Mouse (Mus musculus): Measurements from ENCODE around the gene Nat8f1.
"Not testable (repeated sequence)": the region's sequence is repeated elsewhere in the genome, so short reads cannot be mapped to it uniquely, and the experiment has no call there.

Nat8f1 gene

DNA sequence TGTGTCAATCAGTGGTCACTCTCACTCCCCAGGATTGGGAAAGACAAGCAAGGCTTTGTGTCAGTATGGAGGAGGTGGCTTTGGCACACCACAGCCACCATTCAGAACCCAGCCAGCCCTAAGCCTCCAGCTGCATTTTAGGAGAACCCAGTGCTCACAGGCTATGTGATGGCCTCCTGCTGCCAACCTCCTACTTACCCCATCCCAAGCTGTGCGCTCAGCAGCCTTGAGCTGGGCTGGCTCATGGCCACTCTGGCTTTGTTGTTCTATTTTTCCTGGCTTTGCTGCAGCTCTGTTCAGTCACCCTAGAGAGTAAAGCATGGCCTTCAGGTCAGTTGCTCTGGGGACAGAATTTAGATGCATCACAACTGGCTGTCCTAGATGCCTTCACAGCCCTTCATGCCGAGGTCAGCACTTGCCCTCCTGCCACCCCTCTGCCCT is 8.6 kb downstream of the Nat8f1 start:
- peak; percentile 35 to 55 for DNase-seq (ENCODE audit: low spot score in 2 of 2)

DNA sequence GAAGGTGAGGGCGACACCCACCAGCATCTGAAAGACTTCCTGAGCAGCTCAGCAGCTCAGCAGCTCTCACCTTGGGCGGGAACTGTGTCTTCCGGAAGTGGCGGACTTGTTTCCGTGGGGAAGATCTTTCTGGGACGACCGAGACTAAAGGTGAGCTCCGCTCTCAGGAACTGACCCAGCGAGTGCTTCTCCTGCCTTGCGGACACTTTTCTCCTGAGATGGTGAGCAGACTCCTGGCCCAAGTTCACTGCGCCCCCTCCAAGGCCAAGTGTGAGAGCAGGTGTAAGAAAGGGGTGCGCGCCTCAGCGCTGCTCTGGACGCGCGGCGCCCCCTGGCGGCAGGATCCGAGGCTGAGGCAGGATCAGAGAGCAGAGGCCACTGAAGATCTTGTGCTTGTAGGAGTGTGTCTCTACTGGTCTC is 10.8 kb downstream of the Nat8f1 start, which contains the start of gene Nat8f4:
Nat8f4 (minus strand) TSS at position 243 of the 420 bp plus-strand sequence.
- DNase-seq (ENCODE audit: low spot score in 2 of 2), result peak; percentile 48 to 68

DNA sequence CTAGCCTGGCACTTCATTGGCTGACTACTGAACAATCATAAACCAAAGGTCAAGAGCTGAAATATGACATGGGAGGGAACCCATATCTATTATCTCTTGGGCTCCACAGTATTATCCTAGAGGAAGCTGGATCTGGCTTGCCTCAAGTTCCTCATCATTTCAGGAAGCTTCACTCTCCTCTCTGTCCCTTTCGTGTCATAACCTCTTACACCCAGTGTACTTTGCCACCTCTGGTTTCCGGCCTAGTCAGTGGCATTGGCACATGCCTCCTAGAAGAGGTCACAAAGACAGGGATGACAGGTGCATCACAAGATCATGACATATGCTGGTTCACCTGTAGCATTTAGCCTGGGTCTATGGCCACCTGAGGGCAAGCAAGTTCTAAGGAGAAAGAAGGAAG is 13.2 kb downstream of the Nat8f1 start:
- no peak for DNase-seq (ENCODE audit: low spot score in 2 of 2)

DNA sequence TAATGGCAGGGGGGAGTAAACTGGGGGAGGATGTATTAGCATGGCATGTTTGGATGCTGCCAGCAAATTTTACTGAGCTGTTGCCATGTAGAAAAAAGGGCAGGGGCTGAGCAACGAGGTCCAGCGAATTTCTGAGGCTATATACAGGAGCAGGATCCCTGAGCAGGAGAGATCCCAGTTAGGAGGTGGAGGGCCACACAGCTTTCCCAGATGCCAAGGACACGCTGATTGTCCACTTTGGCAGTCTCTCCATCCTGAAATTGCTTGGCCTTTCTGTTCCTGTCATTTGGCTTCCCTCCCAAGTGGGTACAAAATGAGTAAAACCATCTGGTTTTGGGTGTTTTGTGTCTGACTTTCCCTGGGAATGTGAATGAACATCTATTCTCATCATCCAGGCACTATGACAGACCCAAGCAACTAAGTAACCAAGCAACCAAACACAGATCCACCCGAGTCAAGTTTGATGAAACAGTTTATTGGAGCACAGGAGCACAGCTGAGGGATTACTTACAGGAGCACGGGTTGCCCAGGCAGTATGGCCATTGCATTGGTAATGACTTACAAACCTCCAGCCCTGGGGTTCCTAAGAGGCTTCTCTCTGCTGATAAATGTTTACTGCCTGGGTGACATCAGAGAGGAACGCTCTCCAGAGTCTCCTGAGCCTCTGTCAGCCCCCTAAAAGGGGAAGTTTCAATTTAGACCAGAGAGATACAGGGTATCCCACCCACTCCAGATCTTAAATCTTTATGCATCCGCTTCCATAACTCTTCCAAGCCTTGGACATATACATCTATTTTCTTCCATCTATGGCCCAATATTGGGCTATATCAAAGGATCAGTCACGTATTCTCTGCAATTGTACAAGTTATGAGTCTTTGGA is 16.7 kb downstream of the Nat8f1 start:
- not testable (repeated sequence) for DNase-seq (ENCODE audit: low spot score in 2 of 2)

DNA sequence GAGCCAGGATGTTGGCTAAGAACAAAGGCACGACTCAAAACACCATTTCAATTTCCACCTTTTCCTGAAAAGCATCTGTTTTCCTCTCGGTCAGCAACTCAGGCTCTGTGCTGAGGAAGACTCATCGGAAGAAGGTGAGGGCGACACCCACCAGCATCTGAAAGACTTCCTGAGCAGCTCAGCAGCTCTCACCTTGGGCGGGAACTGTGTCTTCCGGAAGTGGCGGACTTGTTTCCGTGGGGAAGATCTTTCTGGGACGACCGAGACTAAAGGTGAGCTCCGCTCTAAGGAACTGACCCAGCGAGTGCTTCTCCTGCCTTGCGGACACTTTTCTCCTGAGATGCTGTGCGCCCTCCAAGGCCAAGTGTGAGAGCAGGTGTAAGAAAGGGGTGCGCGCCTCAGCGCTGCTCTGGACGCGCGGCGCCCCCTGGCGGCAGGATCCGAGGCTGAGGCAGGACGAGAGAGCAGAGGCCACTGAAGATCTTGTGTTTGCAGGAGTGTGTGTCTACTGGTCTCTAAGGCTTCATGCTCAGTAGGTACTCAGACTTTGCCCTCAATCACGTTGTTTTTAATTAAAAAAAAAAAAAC is 20.3 kb downstream of the Nat8f1 start:
- not testable (repeated sequence) for DNase-seq (ENCODE audit: low spot score in 2 of 2)

DNA sequence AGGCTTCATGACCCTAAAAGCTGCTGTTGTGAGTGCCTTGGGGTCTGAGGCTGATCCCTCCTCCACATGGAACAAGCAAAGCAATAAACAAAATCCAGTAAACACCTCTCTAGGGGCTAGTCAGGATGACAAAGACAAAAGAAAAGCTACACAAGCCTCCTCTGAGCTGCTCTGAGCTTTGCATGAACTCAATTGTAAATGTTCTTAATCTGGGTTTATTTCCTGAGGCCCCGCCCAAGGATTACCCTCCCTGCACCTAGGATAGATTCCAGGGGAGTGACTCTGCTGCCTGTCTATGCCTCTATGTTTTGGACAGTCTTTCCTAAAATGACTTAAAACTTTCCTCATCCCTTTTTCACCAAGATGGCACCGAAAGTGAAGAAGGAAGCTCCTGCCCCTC is 26.5 kb downstream of the Nat8f1 start:
- no peak for DNase-seq (ENCODE audit: low spot score in 2 of 2)

DNA sequence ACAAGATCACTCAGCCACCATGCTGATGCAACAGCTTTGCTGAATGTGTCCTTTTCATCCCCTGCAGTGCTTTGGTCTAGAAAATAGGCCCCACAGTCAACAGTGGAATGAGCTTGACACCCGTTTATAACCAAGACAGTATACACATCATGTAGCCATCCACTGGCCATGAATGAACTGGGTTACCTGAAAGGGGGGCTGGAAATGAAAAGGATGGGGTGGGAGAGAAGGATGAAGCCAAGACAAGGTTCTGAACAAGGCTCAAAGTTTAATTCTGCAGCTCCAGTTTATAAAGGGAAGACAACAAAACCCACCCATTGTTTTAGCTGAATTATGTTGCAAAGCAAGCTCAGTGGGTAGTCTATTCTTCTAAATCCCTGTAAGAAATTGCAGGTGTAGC is 31.2 kb downstream of the Nat8f1 start:
- DNase-seq (ENCODE audit: low spot score in 2 of 2), result no peak

DNA sequence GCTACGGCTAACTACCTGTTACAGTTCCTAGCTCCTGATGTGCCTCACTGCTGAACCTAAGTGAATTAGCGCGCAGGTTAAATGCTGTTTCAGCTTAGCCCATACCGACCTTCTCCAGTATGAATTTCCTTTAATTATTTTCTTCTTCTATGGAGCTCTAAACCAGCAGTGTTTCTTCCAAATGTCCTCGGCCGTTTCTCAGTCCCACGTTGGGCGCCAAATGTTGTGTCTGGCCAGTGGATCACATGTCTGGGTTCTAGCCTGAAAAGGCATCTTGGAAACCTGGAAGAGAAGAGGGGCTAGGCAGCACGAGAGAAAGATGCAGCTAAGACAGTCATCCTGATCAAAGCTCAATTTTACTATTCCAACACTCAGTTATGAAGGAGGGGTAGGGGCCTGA is 32.2 kb downstream of the Nat8f1 start:
- not testable (repeated sequence) for DNase-seq (ENCODE audit: low spot score in 2 of 2)

DNA sequence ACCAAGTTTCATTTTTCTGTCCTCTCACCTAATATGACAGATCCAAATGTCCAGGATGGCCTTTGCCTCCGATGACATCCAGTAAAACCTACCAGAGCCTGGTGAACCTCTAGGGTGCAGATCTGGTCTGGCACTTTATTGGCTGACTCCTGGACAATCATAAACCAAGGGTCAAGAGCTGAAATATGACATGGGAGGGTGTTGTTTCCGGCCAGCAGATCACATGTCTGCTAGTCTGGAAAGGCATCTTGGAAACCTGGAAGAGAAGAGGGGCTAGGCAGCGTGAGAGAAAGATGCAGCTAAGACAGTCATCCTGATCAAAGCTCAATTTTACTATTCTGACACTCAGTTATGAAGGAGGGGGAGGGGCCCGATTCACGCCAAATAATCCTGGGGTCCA is 46.5 kb downstream of the Nat8f1 start, which contains the start of gene Nat8f2:
Nat8f2 (minus strand) TSS at position 153 of the 400 bp plus-strand sequence.
- DNase-seq (ENCODE audit: low spot score in 2 of 2), result not testable (repeated sequence)

DNA sequence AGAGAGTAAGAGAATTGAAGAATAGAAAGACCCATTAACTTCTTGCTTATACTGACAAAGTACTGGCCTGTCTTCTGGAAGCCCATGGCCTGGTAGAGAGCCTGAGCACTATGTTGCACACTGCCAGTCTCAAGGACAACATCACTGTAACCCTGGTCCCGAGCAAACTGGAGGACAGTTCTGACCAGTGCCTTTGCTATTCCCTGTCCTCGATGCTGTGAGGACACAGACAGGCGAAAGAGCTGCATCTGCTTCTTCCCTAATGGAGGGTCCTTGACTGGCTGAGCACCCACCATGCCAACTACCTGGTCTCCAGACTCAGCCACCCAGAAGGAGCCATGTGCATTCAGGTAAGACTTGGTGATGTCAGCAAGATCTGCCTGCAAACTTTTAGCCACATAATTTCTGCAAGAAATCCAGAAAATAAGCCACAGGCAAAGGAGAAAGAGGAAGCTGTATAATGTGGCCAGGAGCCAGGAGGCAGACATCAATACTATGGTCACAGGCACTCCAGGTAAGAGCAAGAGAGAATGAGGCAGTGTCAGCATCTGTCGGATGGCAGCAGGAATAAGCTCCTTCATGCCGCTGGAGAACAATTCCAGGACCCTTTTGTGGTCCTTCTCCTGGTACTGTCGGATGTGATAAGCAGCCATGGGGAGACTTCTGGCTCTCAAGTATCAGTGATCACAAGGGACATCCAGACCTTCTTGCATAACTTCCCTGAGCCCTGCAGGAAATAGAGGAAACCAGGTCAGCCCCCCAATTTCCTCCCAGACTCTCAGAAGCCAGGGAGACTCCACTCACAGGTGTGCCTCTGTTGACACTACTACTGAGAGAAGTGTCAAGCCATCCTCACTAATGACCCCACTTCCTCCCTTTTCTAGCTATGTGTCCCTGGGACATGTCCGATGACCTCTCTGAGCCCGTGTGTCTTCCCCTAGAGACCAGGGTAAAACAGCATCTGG is 47.5 kb downstream of the Nat8f1 start:
- no peak for DNase-seq (ENCODE audit: low spot score in 2 of 2)

DNA sequence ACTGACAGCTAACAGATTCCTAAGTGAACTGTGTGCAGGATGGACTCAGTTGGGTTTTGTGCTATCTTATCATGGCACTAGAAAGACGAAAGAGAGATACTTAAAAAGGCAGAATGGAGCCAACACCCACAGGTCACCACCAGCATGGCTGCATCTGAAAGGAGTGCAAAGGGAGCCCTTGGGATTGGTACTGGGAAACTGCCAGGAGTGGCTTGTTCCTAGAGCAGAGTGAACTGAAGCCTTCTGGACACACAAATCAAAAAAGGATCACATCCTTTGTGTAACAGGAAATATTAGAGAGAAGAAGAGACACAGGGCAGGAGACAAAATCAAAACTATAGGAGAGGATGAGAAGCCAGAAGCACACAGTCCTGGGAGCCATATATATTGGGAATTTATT is 48.5 kb downstream of the Nat8f1 start:
- not testable (repeated sequence) for DNase-seq (ENCODE audit: low spot score in 2 of 2)

DNA sequence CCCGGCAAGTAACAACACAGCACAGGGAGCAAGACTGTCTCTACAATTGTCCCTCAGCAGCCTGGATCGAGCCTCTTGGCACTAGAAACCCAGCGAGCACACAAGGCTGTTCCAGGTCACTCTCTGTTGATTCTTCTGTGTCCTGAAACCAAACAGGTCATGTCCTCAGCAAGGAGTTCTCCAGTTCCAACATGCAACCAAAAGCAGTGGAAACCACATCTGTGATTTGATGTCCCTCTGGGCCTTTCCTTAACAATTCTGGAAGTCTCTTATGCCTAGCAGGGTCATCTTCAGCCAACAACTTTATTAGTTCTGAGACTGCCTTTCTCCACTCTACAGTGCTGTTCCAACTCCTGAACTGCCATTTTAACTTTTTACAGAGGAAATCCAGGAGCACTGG is 49.3 kb downstream of the Nat8f1 start:
- peak; percentile 13 to 32 for DNase-seq (ENCODE audit: low spot score in 2 of 2)

DNA sequence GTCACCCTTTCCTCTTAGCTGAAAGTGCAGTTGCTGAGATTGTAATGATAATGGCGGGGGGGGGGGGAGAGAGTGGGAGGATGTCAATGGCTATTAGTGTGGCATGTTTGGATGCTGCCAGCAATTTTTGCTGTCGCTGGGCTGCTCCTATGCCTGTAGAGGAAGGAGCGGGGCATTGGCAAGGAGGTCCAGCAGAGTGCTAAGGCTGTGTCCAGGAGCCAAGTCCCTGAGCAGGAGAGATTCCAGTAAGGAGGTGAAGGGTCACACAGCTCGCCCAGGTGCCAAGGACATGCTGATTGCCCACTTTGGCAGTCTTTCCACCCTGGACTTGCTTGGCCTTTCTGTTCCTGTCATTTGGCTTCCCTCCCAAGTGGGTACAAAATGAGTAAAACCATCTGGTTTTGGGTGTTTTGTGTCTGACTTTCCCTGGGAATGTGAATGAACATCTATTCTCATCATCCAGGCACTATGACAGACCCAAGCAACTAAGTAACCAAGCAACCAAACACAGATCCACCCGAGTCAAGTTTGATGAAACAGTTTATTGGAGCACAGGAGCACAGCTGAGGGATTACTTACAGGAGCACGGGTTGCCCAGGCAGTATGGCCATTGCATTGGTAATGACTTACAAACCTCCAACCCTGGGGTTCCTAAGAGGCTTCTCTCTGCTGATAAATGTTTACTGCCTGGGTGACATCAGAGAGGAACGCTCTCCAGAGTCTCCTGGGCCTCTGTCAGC is 50.4 kb downstream of the Nat8f1 start:
- DNase-seq (ENCODE audit: low spot score in 2 of 2), result peak; percentile 15 to 20

DNA sequence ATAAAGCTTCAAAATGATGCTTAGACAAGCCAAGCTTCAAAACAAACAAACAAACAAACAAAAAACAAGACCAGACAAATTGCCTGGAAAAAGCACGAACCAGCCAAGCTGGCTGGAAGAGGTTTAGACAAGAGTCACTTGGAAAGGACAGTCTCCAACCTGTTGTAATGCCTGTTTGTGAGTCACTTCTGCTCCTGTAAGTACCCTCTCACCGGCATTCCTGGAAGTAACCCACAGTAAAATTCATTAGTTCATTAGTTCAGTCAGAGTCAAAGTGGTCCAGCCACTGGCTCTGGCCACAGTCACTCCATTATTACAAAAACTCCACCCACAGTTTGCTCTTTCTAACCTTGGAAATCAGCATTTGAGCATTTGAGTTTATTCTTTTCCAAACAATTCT is 51.6 kb downstream of the Nat8f1 start:
- no peak for DNase-seq (ENCODE audit: low spot score in 2 of 2)

DNA sequence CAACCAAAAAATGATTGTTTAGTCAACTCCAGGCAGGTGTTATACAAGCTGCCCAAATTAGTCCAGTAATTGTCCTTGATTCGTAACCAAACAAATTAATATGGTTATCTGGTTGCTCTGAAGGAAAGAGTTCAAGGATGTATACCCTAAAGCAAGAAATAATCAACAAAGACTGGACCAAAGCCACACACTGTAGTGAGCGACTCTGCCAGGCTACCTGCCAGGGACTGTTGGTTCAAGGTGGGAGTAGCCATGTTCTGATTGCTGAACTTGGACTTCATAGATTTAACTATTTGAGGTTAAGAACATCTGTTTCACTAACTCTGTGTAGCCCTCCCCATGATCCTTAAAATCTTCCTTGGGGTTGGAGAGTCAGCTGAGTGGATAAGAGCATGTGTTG is 52.4 kb downstream of the Nat8f1 start:
- DNase-seq (ENCODE audit: low spot score in 2 of 2), result no peak

DNA sequence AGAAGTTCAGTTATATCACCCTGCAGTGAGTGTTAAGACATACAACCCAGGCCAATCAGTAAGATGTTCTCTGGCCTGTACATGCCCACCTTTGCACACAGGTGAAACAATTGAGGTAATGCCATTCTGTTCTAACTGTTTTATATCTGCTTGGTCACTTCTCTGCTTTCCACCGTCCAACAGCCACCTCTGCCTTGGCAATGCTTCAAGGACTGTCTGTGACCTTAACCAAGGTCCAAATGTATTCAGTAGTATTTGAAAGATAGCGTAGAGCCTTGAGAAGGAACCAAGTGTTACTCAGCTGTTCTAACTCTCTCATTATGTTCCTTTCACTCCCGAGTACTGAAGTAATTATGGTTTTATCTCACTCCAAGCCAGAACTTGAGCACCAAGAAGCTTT is 52.9 kb downstream of the Nat8f1 start:
- peak in 1 of 2 experiments; percentile 24 for DNase-seq (ENCODE audit: low spot score in 2 of 2)

DNA sequence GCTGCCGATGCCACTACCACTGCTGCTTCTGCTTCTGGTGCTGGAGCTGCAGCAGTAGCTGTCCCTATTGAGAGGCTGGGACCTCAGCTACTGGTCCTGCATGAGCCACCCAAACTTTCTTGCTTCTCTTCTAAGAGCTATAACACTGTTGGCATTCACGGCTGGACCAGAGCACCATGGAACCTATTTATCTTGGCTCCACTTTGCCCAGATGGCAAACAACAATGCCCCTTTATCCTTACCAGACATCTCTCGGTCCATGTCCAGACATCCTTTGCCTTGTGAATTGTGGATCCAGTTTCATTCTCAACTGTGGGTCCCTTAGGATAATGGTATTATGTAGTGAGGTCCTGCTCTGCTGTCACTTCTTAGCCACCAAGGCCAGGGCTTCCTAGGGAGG is 54.2 kb downstream of the Nat8f1 start:
- DNase-seq (ENCODE audit: low spot score in 2 of 2), result no peak

All from heart, adult 9 months (tissue).